Mouse (Mus musculus): Measurements from ENCODE around the gene Hadhb.

DNA sequence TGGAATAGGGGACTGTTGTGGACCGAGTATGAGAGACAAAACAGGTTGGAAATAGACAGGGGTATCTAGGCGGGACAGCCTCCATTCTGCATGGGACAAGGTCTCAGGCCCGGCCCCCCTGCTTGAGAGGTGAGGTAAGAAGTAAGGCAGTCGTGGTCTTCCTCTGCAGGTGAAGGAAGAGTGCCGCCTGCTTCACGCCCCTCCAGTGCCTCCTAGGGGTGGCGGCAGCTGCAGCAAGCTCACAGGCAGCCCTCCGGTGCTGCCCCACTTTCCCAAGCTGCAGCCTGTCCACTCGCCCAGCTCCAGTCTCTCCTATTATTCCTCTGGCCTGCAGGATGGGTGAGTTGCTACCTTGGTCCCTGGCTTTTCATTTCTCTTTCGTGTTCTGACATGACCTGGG, 39.3 kb upstream of the Hadhb start:
- TF ChIP-seq CTCF (IDR thresholded peaks at IDR 0.05; ENCODE audit: borderline replicate concordance, insufficient read depth, low read length) (0 out of 2 replicates have a peak, but pooled peaks have one; percentile 8), POLR2A (IDR thresholded peaks at IDR 0.05; ENCODE audit: low read depth, low read length) (no peak)

Measured in embryonic fibroblast, embryonic 13.5 days (primary cell).